Mouse (Mus musculus) lung, embryonic 16.5 days (tissue): Measurements from ENCODE around the gene Gm20916. TPM values are rescaled to one million over a fixed set of nuclear protein-coding genes. Genes with fewer than 3 reads are reported as not detected.
"Not testable (repeated sequence)": the region's sequence is repeated elsewhere in the genome, so short reads cannot be mapped to it uniquely, and the experiment has no call there.

Experiments used
- ATAC-seq: fragments of 200-750 bp; cut with Nextera tagmentation; 2 replicates; pipeline ENCODE4 v1.8.0; 2017; ENCODE audit warnings: low read depth, mild to moderate bottlenecking, moderate library complexity
- H3K27ac ChIP-seq: fragments of 300-500 bp; sonication (generic); 2 replicates; pipeline ENCODE4 v1.5.1; 2014; ENCODE audit warnings: mild to moderate bottlenecking, control low read depth, low read length
- H3K27me3 ChIP-seq: fragments of 300-500 bp; sonication (generic); 2 replicates; pipeline ENCODE4 v1.6.1; 2014; ENCODE audit warnings: low read depth, low read length, mixed read lengths; ENCODE audit not compliant: control insufficient read depth, insufficient read depth
- H3K36me3 ChIP-seq: fragments of 300-500 bp; sonication (generic); 2 replicates; pipeline ENCODE4 v1.6.1; 2014; ENCODE audit warnings: low read length; ENCODE audit not compliant: control insufficient read depth, insufficient read depth
- H3K4me1 ChIP-seq: fragments of 300-500 bp; sonication (generic); replicated peaks from 2 replicates; pipeline ENCODE4 v1.6.1; 2014; ENCODE audit warnings: low read length, mixed read lengths; ENCODE audit not compliant: control insufficient read depth, insufficient read depth
- H3K4me2 ChIP-seq: fragments of 300-500 bp; sonication (generic); 2 replicates; pipeline ENCODE4 v1.6.1; 2014; ENCODE audit warnings: low read depth, low read length, control low read depth
- H3K4me3 ChIP-seq: fragments of 300-500 bp; sonication (generic); 2 replicates; pipeline ENCODE4 v1.5.1; 2014; ENCODE audit warnings: mild to moderate bottlenecking, low read length, control low read depth
- H3K9ac ChIP-seq: fragments of 300-500 bp; sonication (generic); 2 replicates; pipeline ENCODE4 v1.6.1; 2014; ENCODE audit warnings: low read length, control low read depth
- H3K9me3 ChIP-seq: fragments of 300-500 bp; sonication (generic); 2 replicates; pipeline ENCODE4 v1.6.1; 2016; ENCODE audit warnings: low read length; ENCODE audit not compliant: control insufficient read depth
- WGBS: fragments of 180-500 bp; shearing (Covaris S2); extraction: QIAGEN DNeasy Blood & Tissue Kit; methylation state at CpG from one replicate; pipeline ENCODE4 v1.1.7; 2014; 5-methylcytosine and 5-hydroxymethylcytosine counted together
- polyA plus RNA-seq: library from polyadenylated mRNA; unstranded; fragments of >200 nt; fragmentation: Nextera tagmentation; extraction: Ambion mirVana; gene quantifications from 2 replicates; pipeline ENCODE4 v1.2.1, GENCODE M21; 2015

Gm20916 gene
- not detected in 2 replicates for polyA plus RNA-seq

- H3K9ac ChIP-seq, H3K4me1 ChIP-seq, H3K27ac ChIP-seq, H3K4me3 ChIP-seq, H3K36me3 ChIP-seq, ATAC-seq, H3K4me2 ChIP-seq, H3K9me3 ChIP-seq, H3K27me3 ChIP-seq: not testable (repeated sequence)
- no CpG with 5 or more reads among the region's 6 CpGs for WGBS
Observed at GRCm38 (mm10) chrY:79319265-79319664, at the start of gene Gm20916. Gene Gm20916 (plus strand): TSS chrY:79319565.

Other genes with a start within 250 kb of the Gm20916 start
- not detected in 2 replicates for gene Gm20917, start 168.4 kb upstream of the Gm20916 start, polyA plus RNA-seq